Mouse (Mus musculus) B cell, adult 2 months (primary cell): Measurements from ENCODE around the gene Cdr2.
"Not testable (repeated sequence)": the region's sequence is repeated elsewhere in the genome, so short reads cannot be mapped to it uniquely, and the experiment has no call there.

Experiments
- DNase-seq, 2 experiments: peaks; one replicate each; pipeline ENCODE4 v3.0.0; 2022

The Cdr2 gene

GRCm38 (mm10) chr7:120970112-120970511 lies 12.0 kb downstream of the Cdr2 start:
- no peak for DNase-seq

GRCm38 (mm10) chr7:120969221-120969620 lies 12.9 kb downstream of the Cdr2 start:
- no peak for DNase-seq

- no peak for DNase-seq
These were observed 19.0 kb downstream of the Cdr2 start for GRCm38 (mm10) chr7:120963126-120963525.

GRCm38 (mm10) chr7:120961893-120962292 lies 20.2 kb downstream of the Cdr2 start:
- no peak for DNase-seq

GRCm38 (mm10) chr7:120960601-120961000 lies 21.5 kb downstream of the Cdr2 start:
- DNase-seq, result peak in 1 of 2 experiments; percentile 11

GRCm38 (mm10) chr7:120960116-120960515 lies 22.0 kb downstream of the Cdr2 start:
- DNase-seq, result no peak

GRCm38 (mm10) chr7:120953591-120953990 lies 28.5 kb downstream of the Cdr2 start:
- not testable (repeated sequence) for DNase-seq

GRCm38 (mm10) chr7:120943936-120944509 lies 38.1 kb downstream of the Cdr2 start:
- no peak for DNase-seq

- no peak for DNase-seq
These were observed 39.6 kb downstream of the Cdr2 start for GRCm38 (mm10) chr7:120942506-120942905.

GRCm38 (mm10) chr7:120941214-120941613 lies 40.9 kb downstream of the Cdr2 start:
- DNase-seq, result no peak

GRCm38 (mm10) chr7:120940343-120940742 lies 41.8 kb downstream of the Cdr2 start:
- DNase-seq, result no peak

GRCm38 (mm10) chr7:120938206-120938605 lies 43.9 kb downstream of the Cdr2 start:
- no peak for DNase-seq

- no peak for DNase-seq
These were observed 45.6 kb downstream of the Cdr2 start for GRCm38 (mm10) chr7:120936522-120936921.

GRCm38 (mm10) chr7:120934716-120935115 lies 47.4 kb downstream of the Cdr2 start:
- peak; percentile 64 to 68 for DNase-seq

- no peak for DNase-seq
These were observed 48.4 kb downstream of the Cdr2 start for GRCm38 (mm10) chr7:120933680-120934195.

- no peak for DNase-seq
These were observed 49.0 kb downstream of the Cdr2 start for GRCm38 (mm10) chr7:120933110-120933509.

GRCm38 (mm10) chr7:120918526-120918962 lies 63.6 kb downstream of the Cdr2 start:
- peak; percentile 83 to 85 for DNase-seq

GRCm38 (mm10) chr7:120917592-120918461 lies 64.3 kb downstream of the Cdr2 start, which contains the start of gene Polr3e:
TSS of gene Polr3e (plus strand) at chr7:120917744.
- DNase-seq, result peak; percentile 100

- DNase-seq, result no peak
These were observed 64.9 kb downstream of the Cdr2 start for GRCm38 (mm10) chr7:120917279-120917591.

- DNase-seq, result peak; percentile 8 to 18
These were observed 65.7 kb downstream of the Cdr2 start for GRCm38 (mm10) chr7:120916262-120916875.

GRCm38 (mm10) chr7:120913332-120913731 lies 68.8 kb downstream of the Cdr2 start:
- DNase-seq, result peak; percentile 18 to 21

- DNase-seq, result not testable (repeated sequence)
These were observed 70.8 kb downstream of the Cdr2 start for GRCm38 (mm10) chr7:120911268-120911667.

- peak; percentile 41 to 46 for DNase-seq
These were observed 71.9 kb downstream of the Cdr2 start for GRCm38 (mm10) chr7:120910172-120910571.
